Mouse (Mus musculus): Measurements from ENCODE around the gene Nox4. TPM values are rescaled to one million over a fixed set of nuclear protein-coding genes. Genes with fewer than 3 reads are reported as not detected.

The Nox4 gene
- polyA plus RNA-seq (2014; fragmentation: Nextera tagmentation; extraction: Ambion mirVana): 4.1 and 4.5 TPM in 2 replicates

DNA sequence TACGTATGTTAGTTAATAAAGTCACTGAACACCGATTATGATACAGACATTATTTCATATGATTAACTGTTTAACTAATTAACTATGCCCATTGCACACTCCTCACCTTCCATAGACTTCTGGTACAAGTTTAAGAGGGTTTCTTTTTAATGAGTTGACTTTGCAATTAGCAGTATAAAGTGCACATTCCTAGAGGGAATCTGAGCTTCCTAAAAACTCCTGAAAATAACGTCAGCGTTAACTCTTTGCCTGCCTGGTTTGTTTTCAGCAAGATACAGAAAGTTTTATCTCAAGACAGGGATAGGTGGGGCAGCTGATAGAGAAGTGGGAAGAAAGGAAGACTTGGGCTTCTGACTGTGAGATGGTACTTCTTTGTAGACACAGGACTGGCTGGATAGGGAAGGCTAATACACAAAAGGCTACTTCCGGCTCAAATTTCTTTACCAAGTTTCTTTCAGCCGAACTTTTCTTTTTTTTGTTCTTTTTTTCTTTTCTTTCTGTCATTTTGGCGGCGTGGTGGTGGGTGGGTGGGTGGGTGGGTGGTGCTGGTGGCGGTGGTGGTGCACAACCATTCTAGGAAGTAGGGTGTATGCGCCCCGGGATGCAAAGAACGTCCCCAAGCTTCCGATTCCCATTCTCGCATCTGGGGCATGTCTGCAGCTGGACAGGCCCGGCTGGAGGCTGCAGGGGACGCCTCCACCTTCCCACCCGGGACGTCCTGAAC, at the start of gene Nox4:
Gene Nox4 (plus strand): TSS at position 241 of the 724 bp plus-strand sequence.
- no peaks in the 10 kb centered on the region for H3K9me3 ChIP-seq (replicated peaks; ENCODE audit: control insufficient read depth, low read length)
- no peaks in the 10 kb centered on the region for H3K36me3 ChIP-seq (ENCODE audit: control insufficient read depth, insufficient read depth, low read length)
- peak within 1 kb of the TSS; percentile 75 for H3K4me2 ChIP-seq
- ATAC-seq (replicated peaks; ENCODE audit: insufficient number of reproducible peaks, low FRiP score, low TSS enrichment): no peak; the same call in 1 of the 2 replicates
- peak within 1 kb of the TSS; percentile 69 for H3K4me3 ChIP-seq (ENCODE audit: low read depth, low read length)
- H3K27me3 ChIP-seq (ENCODE audit: control insufficient read depth, insufficient read depth, low read length): no peaks in the 10 kb centered on the region
- peak within 1 kb of the TSS; percentile 76 for H3K27ac ChIP-seq (ENCODE audit: low read depth, low read length)
- H3K4me1 ChIP-seq (ENCODE audit: control insufficient read depth, insufficient read depth, low read length): 0 out of 2 replicates have a peak, but pooled peaks cover 2% of the 10 kb centered on the region
- 11% methylated on average over 18 of the region's 18 CpGs for WGBS (ENCODE audit: insufficient replicate concordance)
- peak within 1 kb of the TSS; percentile 85 for H3K9ac ChIP-seq (ENCODE audit: low read depth, low read length)

GRCm38 (mm10) chr7:87204751-87205150, 41.1 kb upstream of the Nox4 start:
- no peak overlapping the region for H3K4me2 ChIP-seq
- no peaks in the 10 kb centered on the region for H3K36me3 ChIP-seq (ENCODE audit: control insufficient read depth, insufficient read depth, low read length)
- H3K27me3 ChIP-seq (ENCODE audit: control insufficient read depth, insufficient read depth, low read length): no peaks in the 10 kb centered on the region
- ATAC-seq (replicated peaks; ENCODE audit: insufficient number of reproducible peaks, low FRiP score, low TSS enrichment): no peak
- no peak overlapping the region for H3K9ac ChIP-seq (ENCODE audit: low read depth, low read length)
- no peak overlapping the region for H3K4me3 ChIP-seq (ENCODE audit: low read depth, low read length)
- H3K4me1 ChIP-seq (ENCODE audit: control insufficient read depth, insufficient read depth, low read length): no peaks in the 10 kb centered on the region
- H3K27ac ChIP-seq (ENCODE audit: low read depth, low read length): no peak overlapping the region
- no peaks in the 10 kb centered on the region for H3K9me3 ChIP-seq (replicated peaks; ENCODE audit: control insufficient read depth, low read length)

GRCm38 (mm10) chr7:87221712-87222111, 24.2 kb upstream of the Nox4 start:
- Histone ChIP-seq H3K36me3 (ENCODE audit: control insufficient read depth, insufficient read depth, low read length) (no peaks in the 10 kb centered on the region), H3K27me3 (ENCODE audit: control insufficient read depth, insufficient read depth, low read length) (no peaks in the 10 kb centered on the region), H3K9ac (ENCODE audit: low read depth, low read length) (no peak overlapping the region), H3K4me3 (ENCODE audit: low read depth, low read length) (no peak overlapping the region), H3K9me3 (replicated peaks; ENCODE audit: control insufficient read depth, low read length) (no peaks in the 10 kb centered on the region), H3K4me2 (no peak overlapping the region), H3K4me1 (ENCODE audit: control insufficient read depth, insufficient read depth, low read length) (no peaks in the 10 kb centered on the region), H3K27ac (ENCODE audit: low read depth, low read length) (no peak overlapping the region)
- ATAC-seq (replicated peaks; ENCODE audit: insufficient number of reproducible peaks, low FRiP score, low TSS enrichment): no peak

DNA sequence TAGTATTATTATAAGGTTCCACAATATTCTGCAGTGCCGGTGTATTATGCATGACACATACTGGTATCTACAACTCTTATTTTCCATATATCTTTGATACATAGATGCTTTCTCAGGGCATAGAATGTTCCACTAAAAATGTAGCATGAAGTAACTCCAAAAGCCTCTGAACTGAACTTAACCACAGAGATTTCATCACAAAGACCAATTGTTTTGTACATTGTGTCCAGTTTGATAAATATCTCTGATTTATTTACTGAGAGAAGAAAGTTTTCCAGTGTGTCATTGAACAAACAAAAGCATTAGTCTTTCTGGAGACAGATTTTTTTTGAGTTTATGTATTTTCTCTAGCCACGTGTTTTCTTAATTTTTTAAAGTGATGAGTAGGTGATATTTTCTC, 23.1 kb upstream of the Nox4 start:
- no peaks in the 10 kb centered on the region for H3K36me3 ChIP-seq (ENCODE audit: control insufficient read depth, insufficient read depth, low read length)
- no peak overlapping the region for H3K4me2 ChIP-seq
- H3K9ac ChIP-seq (ENCODE audit: low read depth, low read length): no peak overlapping the region
- no peaks in the 10 kb centered on the region for H3K4me1 ChIP-seq (ENCODE audit: control insufficient read depth, insufficient read depth, low read length)
- ATAC-seq (replicated peaks; ENCODE audit: insufficient number of reproducible peaks, low FRiP score, low TSS enrichment): no peak
- 68% methylated on average over 2 of the region's 2 CpGs for WGBS (ENCODE audit: insufficient replicate concordance)
- no peaks in the 10 kb centered on the region for H3K27me3 ChIP-seq (ENCODE audit: control insufficient read depth, insufficient read depth, low read length)
- H3K9me3 ChIP-seq (replicated peaks; ENCODE audit: control insufficient read depth, low read length): no peaks in the 10 kb centered on the region
- no peak overlapping the region for H3K27ac ChIP-seq (ENCODE audit: low read depth, low read length)
- no peak overlapping the region for H3K4me3 ChIP-seq (ENCODE audit: low read depth, low read length)

DNA sequence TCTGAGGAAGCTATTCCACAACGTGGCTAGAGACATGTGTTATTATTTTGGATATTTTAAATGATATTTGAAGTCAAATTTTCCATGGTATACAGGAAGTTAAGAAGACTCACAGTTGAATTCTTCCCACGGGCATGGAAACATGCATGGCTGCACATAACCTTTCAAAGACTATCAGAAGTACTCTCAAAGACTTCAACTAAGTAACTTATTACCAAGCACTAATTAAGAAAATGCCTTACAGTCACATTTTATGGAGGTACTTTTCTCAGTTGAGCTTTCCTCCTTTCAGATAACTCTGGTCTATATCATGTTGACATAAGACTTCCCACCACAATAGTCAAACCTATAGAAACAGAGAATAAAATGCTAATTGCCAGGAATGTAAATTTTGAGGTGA, 20.3 kb upstream of the Nox4 start:
- WGBS (ENCODE audit: insufficient replicate concordance): 40% methylated on average over 2 of the region's 2 CpGs
- Histone ChIP-seq H3K4me3 (ENCODE audit: low read depth, low read length) (no peak overlapping the region), H3K36me3 (ENCODE audit: control insufficient read depth, insufficient read depth, low read length) (no peaks in the 10 kb centered on the region), H3K27me3 (ENCODE audit: control insufficient read depth, insufficient read depth, low read length) (no peaks in the 10 kb centered on the region), H3K9ac (ENCODE audit: low read depth, low read length) (no peak overlapping the region), H3K4me1 (ENCODE audit: control insufficient read depth, insufficient read depth, low read length) (no peaks in the 10 kb centered on the region), H3K27ac (ENCODE audit: low read depth, low read length) (no peak overlapping the region), H3K9me3 (replicated peaks; ENCODE audit: control insufficient read depth, low read length) (no peaks in the 10 kb centered on the region), H3K4me2 (no peak overlapping the region)
- no peak for ATAC-seq (replicated peaks; ENCODE audit: insufficient number of reproducible peaks, low FRiP score, low TSS enrichment)

- H3K4me1 ChIP-seq (ENCODE audit: control insufficient read depth, insufficient read depth, low read length): no peaks in the 10 kb centered on the region
- no peak overlapping the region for H3K27ac ChIP-seq (ENCODE audit: low read depth, low read length)
- no peaks in the 10 kb centered on the region for H3K27me3 ChIP-seq (ENCODE audit: control insufficient read depth, insufficient read depth, low read length)
- H3K4me2 ChIP-seq: no peak overlapping the region
- H3K9ac ChIP-seq (ENCODE audit: low read depth, low read length): no peak overlapping the region
- no peaks in the 10 kb centered on the region for H3K36me3 ChIP-seq (ENCODE audit: control insufficient read depth, insufficient read depth, low read length)
- H3K9me3 ChIP-seq (replicated peaks; ENCODE audit: control insufficient read depth, low read length): no peaks in the 10 kb centered on the region
- 78% methylated on average over 4 of the region's 4 CpGs for WGBS (ENCODE audit: insufficient replicate concordance)
- ATAC-seq (replicated peaks; ENCODE audit: insufficient number of reproducible peaks, low FRiP score, low TSS enrichment): no peak
- no peak overlapping the region for H3K4me3 ChIP-seq (ENCODE audit: low read depth, low read length)
Observed at GRCm38 (mm10) chr7:87227051-87227948, 18.6 kb upstream of the Nox4 start.

DNA sequence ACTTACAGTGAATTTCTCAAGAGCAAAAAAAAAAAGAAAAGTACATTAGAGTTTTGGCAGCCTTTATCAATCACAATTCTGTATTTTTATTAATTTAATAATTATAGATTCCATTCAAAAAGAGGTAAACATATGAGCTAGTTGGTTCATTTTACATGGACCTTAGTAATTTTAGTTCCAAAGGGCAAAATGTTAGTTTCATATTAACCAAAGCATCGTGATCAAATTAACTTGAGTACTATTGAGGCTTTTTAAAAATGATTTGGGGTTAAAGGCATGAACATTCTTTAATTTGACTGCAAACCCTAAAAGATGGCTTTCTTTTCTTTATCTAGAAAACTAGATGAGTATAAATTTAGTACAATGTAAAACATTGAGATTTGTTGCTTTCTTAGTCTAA, 16.4 kb upstream of the Nox4 start:
- no peaks in the 10 kb centered on the region for H3K4me1 ChIP-seq (ENCODE audit: control insufficient read depth, insufficient read depth, low read length)
- H3K27ac ChIP-seq (ENCODE audit: low read depth, low read length): no peak overlapping the region
- no peaks in the 10 kb centered on the region for H3K9me3 ChIP-seq (replicated peaks; ENCODE audit: control insufficient read depth, low read length)
- no peak overlapping the region for H3K4me2 ChIP-seq
- H3K36me3 ChIP-seq (ENCODE audit: control insufficient read depth, insufficient read depth, low read length): no peaks in the 10 kb centered on the region
- H3K9ac ChIP-seq (ENCODE audit: low read depth, low read length): no peak overlapping the region
- no peak overlapping the region for H3K4me3 ChIP-seq (ENCODE audit: low read depth, low read length)
- WGBS (ENCODE audit: insufficient replicate concordance): 81% methylated on average over 1 of the region's 1 CpGs
- no peaks in the 10 kb centered on the region for H3K27me3 ChIP-seq (ENCODE audit: control insufficient read depth, insufficient read depth, low read length)
- no peak for ATAC-seq (replicated peaks; ENCODE audit: insufficient number of reproducible peaks, low FRiP score, low TSS enrichment)

DNA sequence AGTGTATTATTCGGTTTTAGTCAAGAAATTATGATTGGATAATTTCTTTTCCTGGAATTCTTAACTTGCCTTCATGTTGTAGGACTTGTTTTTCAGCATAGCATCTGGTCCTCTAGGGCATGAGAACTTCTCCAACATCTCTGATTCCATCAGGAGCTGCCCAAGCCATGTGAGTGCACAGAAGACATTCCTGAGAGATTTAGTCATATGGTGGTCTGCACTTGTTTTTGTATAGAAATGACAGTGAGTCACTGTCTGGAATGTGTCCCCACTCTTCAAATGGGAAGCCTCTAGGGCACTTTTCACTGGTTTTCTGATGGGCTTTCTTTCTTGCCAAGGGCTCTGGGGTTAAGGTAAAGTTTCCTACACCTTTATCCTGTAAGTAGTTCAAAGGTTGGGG, 4.8 kb upstream of the Nox4 start:
- no peaks in the 10 kb centered on the region for H3K9me3 ChIP-seq (replicated peaks; ENCODE audit: control insufficient read depth, low read length)
- no peak for ATAC-seq (replicated peaks; ENCODE audit: insufficient number of reproducible peaks, low FRiP score, low TSS enrichment)
- H3K27me3 ChIP-seq (ENCODE audit: control insufficient read depth, insufficient read depth, low read length): no peaks in the 10 kb centered on the region
- H3K4me3 ChIP-seq (ENCODE audit: low read depth, low read length): no peak overlapping the region
- H3K9ac ChIP-seq (ENCODE audit: low read depth, low read length): no peak overlapping the region
- 70% methylated on average over 1 of the region's 1 CpGs for WGBS (ENCODE audit: insufficient replicate concordance)
- H3K27ac ChIP-seq (ENCODE audit: low read depth, low read length): no peak overlapping the region
- no peaks in the 10 kb centered on the region for H3K4me1 ChIP-seq (ENCODE audit: control insufficient read depth, insufficient read depth, low read length)
- no peak overlapping the region for H3K4me2 ChIP-seq
- H3K36me3 ChIP-seq (ENCODE audit: control insufficient read depth, insufficient read depth, low read length): no peaks in the 10 kb centered on the region
